Mouse (Mus musculus): ENCODE measurements at regions not wholly inside any gene's neighbourhood (a gene's known extent, or its start where the extent isn't known, plus 50 kb on each side); places are given as distances from the start of the nearest gene placed in this dataset.

- TF ChIP-seq CTCF (IDR thresholded peaks at IDR 0.05; ENCODE audit: low read depth, low read length) (no peak), TAL1 (conservative IDR thresholded peaks at IDR 0.05; ENCODE audit: low read depth, low read length) (no peak)
These were observed 388.9 kb downstream of the Gm3376 start for GRCm38 (mm10) chrY:4160371-4160770.

All from G1E (cell line).